Comparison of ENCODE assay signal across 9 mouse cellular contexts in genomic region chr13:64315483-64316050, GRCm38 (mm10). TPM values are rescaled to one million over a fixed set of nuclear protein-coding genes. Genes with fewer than 3 reads are reported as not detected.
A peak's percentile ranks its signal among the peaks of the same experiment; 100 is the strongest.
DNase-seq lines count a peak whose midpoint lies in the region; ATAC-seq and TF ChIP-seq lines count a peak whose summit lies in the region.
"Had no signal": no experiment of that assay in that cellular context is flagged by ENCODE, and none has a peak within 500 bp of the region (broad histone marks: within the 10 kb centered on the region; RNA-seq: fewer than 3 reads in every experiment).

No protein-coding gene starts in this region.

- H3K9ac ChIP-seq in hindbrain, embryonic 14.5 days, result no peak overlapping the region
- no peak overlapping the region for H3K9ac ChIP-seq in hindbrain, embryonic 13.5 days

- no peak overlapping the region for H3K27ac ChIP-seq in hindbrain, embryonic 14.5 days
- no peak overlapping the region for H3K27ac ChIP-seq in hindbrain, embryonic 13.5 days
- H3K27ac ChIP-seq in thymus, adult 2 months (ENCODE audit: control insufficient read depth, insufficient read depth, low read length), result no peak overlapping the region

- peak; percentile 84 for DNase-seq in hindbrain, embryonic 14.5 days (ENCODE audit: low spot score)
- DNase-seq in thymus, adult 2 months, result peak; percentile 35
- no peak for DNase-seq in thymus, adult 18-20 months
- DNase-seq in c-Kit-positive CD71-negative TER-119-negative erythroid progenitor cells, embryonic 14.5 days (ENCODE audit: low read depth), result peak; percentile 71
- no peak for DNase-seq in testis, postnatal 10 days (ENCODE audit: low spot score)
- DNase-seq in right cerebral cortex, postnatal 25 days, result no peak

- no peak overlapping the region; the same call in 1 of the 2 replicates for H3K4me2 ChIP-seq in hindbrain, embryonic 14.5 days (replicated peaks)
- no peak overlapping the region for H3K4me2 ChIP-seq in hindbrain, embryonic 13.5 days

- no peak for TF ChIP-seq CTCF in thymus, adult 2 months (IDR thresholded peaks at IDR 0.05; ENCODE audit: borderline replicate concordance, control insufficient read depth, extremely low read depth, insufficient read depth, low read length, poor library complexity)

- peaks cover 8% of the 10 kb centered on the region for H3K4me1 ChIP-seq in hindbrain, embryonic 14.5 days (replicated peaks; ENCODE audit: control insufficient read depth, insufficient read depth, low read length)
- H3K4me1 ChIP-seq in hindbrain, embryonic 13.5 days (replicated peaks), result no peaks in the 10 kb centered on the region; the same call in 1 of the 2 replicates
- H3K4me1 ChIP-seq in thymus, adult 2 months (replicated peaks; ENCODE audit: control insufficient read depth, insufficient read depth, low read length), result 0 out of 2 replicates have a peak, but pooled peaks cover under 1% of the 10 kb centered on the region

- no peaks in the 10 kb centered on the region for H3K27me3 ChIP-seq in hindbrain, embryonic 14.5 days (ENCODE audit: control insufficient read depth, insufficient read depth, low read length)
- no peaks in the 10 kb centered on the region for H3K27me3 ChIP-seq in hindbrain, embryonic 13.5 days
- H3K27me3 ChIP-seq in thymus, adult 2 months (ENCODE audit: control insufficient read depth, insufficient read depth, low read length), result no peaks in the 10 kb centered on the region

- no peak for ATAC-seq in hindbrain, embryonic 14.5 days (ENCODE audit: low FRiP score)
- ATAC-seq in hindbrain, embryonic 13.5 days (ENCODE audit: low FRiP score), result no peak
- ATAC-seq in megakaryocyte progenitor cell, adult 5-6 weeks (replicated peaks; ENCODE audit: poor library complexity), result peak; percentile 53

- no peak overlapping the region for H3K4me3 ChIP-seq in hindbrain, embryonic 14.5 days (replicated peaks; ENCODE audit: low read length)
- no peak overlapping the region for H3K4me3 ChIP-seq in hindbrain, embryonic 13.5 days
- H3K4me3 ChIP-seq in thymus, adult 2 months (ENCODE audit: control insufficient read depth, insufficient read depth, low read length), result no peak overlapping the region
- H3K4me3 ChIP-seq: erythroblast, embryonic 14.5 days had no signal

- no peaks in the 10 kb centered on the region for H3K36me3 ChIP-seq in hindbrain, embryonic 14.5 days (replicated peaks; ENCODE audit: control insufficient read depth, insufficient read depth)
- no peaks in the 10 kb centered on the region for H3K36me3 ChIP-seq in hindbrain, embryonic 13.5 days
- no peaks in the 10 kb centered on the region for H3K36me3 ChIP-seq in thymus, adult 2 months (ENCODE audit: control insufficient read depth, insufficient read depth, low read length)

- H3K9me3 ChIP-seq in hindbrain, embryonic 14.5 days (ENCODE audit: control insufficient read depth, low read length), result no peaks in the 10 kb centered on the region
- H3K9me3 ChIP-seq in hindbrain, embryonic 13.5 days, result no peaks in the 10 kb centered on the region

- TF ChIP-seq POLR2A in thymus, adult 2 months (IDR thresholded peaks at IDR 0.05; ENCODE audit: control insufficient read depth, extremely low read depth, insufficient read depth, low read length, poor library complexity), result no peak

- WGBS in hindbrain, embryonic 14.5 days, result 2% methylated on average over 3 of the region's 3 CpGs
- 3% methylated on average over 3 of the region's 3 CpGs for WGBS in hindbrain, embryonic 13.5 days
- WGBS in thymus, adult 2 months, result 2% methylated on average over 3 of the region's 3 CpGs

RNA-seq across cellular contexts. Expression of gene Aaed1, which starts 3.1 kb away (rescaled TPM):
- polyA plus RNA-seq in hindbrain, embryonic 14.5 days (2014; fragmentation: Nextera tagmentation; extraction: Ambion mirVana), result 15.4 and 15.8 TPM in 2 replicates
- polyA plus RNA-seq in hindbrain, embryonic 13.5 days (2015; fragmentation: Nextera tagmentation; extraction: Ambion mirVana), result 15.8 and 16.7 TPM in 2 replicates
- 5.1 and 5.5 TPM in 2 replicates for polyA plus RNA-seq in thymus, adult 2 months (2012; rRNA removed)
- 19.6 and 20.3 TPM in 2 replicates for total RNA-seq in megakaryocyte progenitor cell, adult 5-6 weeks (2015)
- total RNA-seq in megakaryocyte progenitor cell, adult 5-6 weeks (2017), result 33.1 and 42.4 TPM in 2 replicates

RNA-seq across cellular contexts. Expression of gene Cdc14b, which starts 40.5 kb away (rescaled TPM):
- polyA plus RNA-seq in hindbrain, embryonic 14.5 days (2014; fragmentation: Nextera tagmentation; extraction: Ambion mirVana), result 3.0 and 4.3 TPM in 2 replicates
- polyA plus RNA-seq in hindbrain, embryonic 13.5 days (2015; fragmentation: Nextera tagmentation; extraction: Ambion mirVana), result 4.2 and 4.3 TPM in 2 replicates
- 3.2 and 4.7 TPM in 2 replicates for polyA plus RNA-seq in thymus, adult 2 months (2012; rRNA removed)
- total RNA-seq in megakaryocyte progenitor cell, adult 5-6 weeks (2015), result 1.6 and 1.9 TPM in 2 replicates
- 0.74 and 2.4 TPM in 2 replicates for total RNA-seq in megakaryocyte progenitor cell, adult 5-6 weeks (2017)
- polyA plus RNA-seq: erythroblast, embryonic 14.5 days had no signal

RNA-seq across cellular contexts. Expression of gene Ctsl, which starts 55.1 kb away (rescaled TPM):
- 168 and 171 TPM in 2 replicates for polyA plus RNA-seq in hindbrain, embryonic 14.5 days (2014; fragmentation: Nextera tagmentation; extraction: Ambion mirVana)
- polyA plus RNA-seq in hindbrain, embryonic 13.5 days (2015; fragmentation: Nextera tagmentation; extraction: Ambion mirVana), result 129 and 131 TPM in 2 replicates
- polyA plus RNA-seq in thymus, adult 2 months (2012; rRNA removed), result 292 and 586 TPM in 2 replicates
- 30.9 and 31.8 TPM in 2 replicates for total RNA-seq in megakaryocyte progenitor cell, adult 5-6 weeks (2015)
- total RNA-seq in megakaryocyte progenitor cell, adult 5-6 weeks (2017), result 35.4 and 40.8 TPM in 2 replicates

Comparison
In these comparisons a context has a peak if more than half of its experiments do, and no peak if none do; other contexts are left out.
1. DNase-seq: peak in hindbrain, embryonic 14.5 days (single experiment), thymus, adult 2 months (single experiment) and c-Kit-positive CD71-negative TER-119-negative erythroid progenitor cells, embryonic 14.5 days (single experiment); none in thymus, adult 18-20 months (0 of 2), testis, postnatal 10 days (single experiment) and right cerebral cortex, postnatal 25 days (single experiment).